Mouse (Mus musculus) brain, embryonic 14.5 days (tissue): Measurements from ENCODE around the gene Btbd8.

Source experiments
- CTCF ChIP-seq: fragments of 200-500 bp; IDR thresholded peaks from 2 replicates; pipeline ENCODE4 v1.5.1; 2012; ENCODE audit warnings: inconsistent platforms, mild to moderate bottlenecking, moderate library complexity, borderline replicate concordance; ENCODE audit not compliant: insufficient read depth, insufficient read length; ENCODE audit errors: extremely low read depth
- POLR2A ChIP-seq: fragments of 200-500 bp; IDR thresholded peaks from 2 replicates; pipeline ENCODE4 v1.6.1; 2012; ENCODE audit warnings: mild to moderate bottlenecking, inconsistent platforms, borderline replicate concordance; ENCODE audit not compliant: poor library complexity, insufficient read depth, insufficient read length, severe bottlenecking; ENCODE audit errors: extremely low read depth

GRCm38 (mm10) chr5:107534581-107534980 is 96.8 kb downstream of the Btbd8 start, which contains the start of gene 1700028K03Rik:
- TF ChIP-seq CTCF (no peak), POLR2A (no peak)
